Mouse (Mus musculus): ENCODE results near the gene Hoxc10.

GRCm38 (mm10) chr15:103005308-103005707 lies 38.7 kb downstream of the Hoxc10 start:
- no peak for TF ChIP-seq CTCF (IDR thresholded peaks at IDR 0.05; ENCODE audit: low read depth)
- TF ChIP-seq EP300 (IDR thresholded peaks at IDR 0.05; ENCODE audit: low read depth), result no peak

Measured in liver, postnatal 0 days (tissue).